Mouse (Mus musculus) liver, embryonic 11.5 days (tissue): Measurements from ENCODE around the gene Otoa. TPM values are rescaled to one million over a fixed set of nuclear protein-coding genes. Genes with fewer than 3 reads are reported as not detected.

Experiments used
- ATAC-seq: fragments of 200-750 bp; cut with Nextera tagmentation; replicated peaks from 2 replicates; pipeline ENCODE4 v1.8.0; 2017; ENCODE audit warnings: moderate number of reproducible peaks, mild to moderate bottlenecking, moderate TSS enrichment, moderate library complexity; ENCODE audit not compliant: low FRiP score
- DNase-seq: peaks from one replicate; pipeline ENCODE4 v3.0.0-alpha.2; 2017; ENCODE audit warnings: low spot score
- H3K27ac ChIP-seq: fragments of 300-500 bp; sonication (generic); 2 replicates; pipeline ENCODE4 v1.5.1; 2014; ENCODE audit warnings: mild to moderate bottlenecking, low read depth, low read length, control low read depth
- H3K27me3 ChIP-seq: fragments of 300-500 bp; sonication (generic); replicated peaks from 2 replicates; pipeline ENCODE4 v1.6.1; 2014; ENCODE audit warnings: low read length, mixed read lengths; ENCODE audit not compliant: control insufficient read depth, insufficient read depth
- H3K36me3 ChIP-seq: fragments of 300-500 bp; sonication (generic); 2 replicates; pipeline ENCODE4 v1.6.1; 2014; ENCODE audit warnings: mild to moderate bottlenecking, low read length, moderate library complexity, mixed read lengths; ENCODE audit not compliant: control insufficient read depth, insufficient read depth
- H3K4me1 ChIP-seq: fragments of 300-500 bp; sonication (generic); replicated peaks from 2 replicates; pipeline ENCODE4 v1.6.1; 2014; ENCODE audit warnings: low read length, mixed read lengths; ENCODE audit not compliant: control insufficient read depth, insufficient read depth
- H3K4me2 ChIP-seq: fragments of 300-500 bp; sonication (generic); 2 replicates; pipeline ENCODE4 v1.6.1; 2014; ENCODE audit warnings: mild to moderate bottlenecking, control low read depth, moderate library complexity
- H3K4me3 ChIP-seq: fragments of 300-500 bp; sonication (generic); 2 replicates; pipeline ENCODE4 v1.5.1; 2014; ENCODE audit warnings: low read depth, low read length, control low read depth
- H3K9ac ChIP-seq: fragments of 300-500 bp; sonication (generic); 2 replicates; pipeline ENCODE4 v1.6.1; 2014; ENCODE audit warnings: low read depth, low read length, control low read depth
- H3K9me3 ChIP-seq: fragments of 300-500 bp; sonication (generic); 2 replicates; pipeline ENCODE4 v1.6.1; 2016; ENCODE audit warnings: low read length, inconsistent platforms, mixed read lengths; ENCODE audit not compliant: control insufficient read depth
- WGBS: fragments of 180-500 bp; shearing (Covaris S2); extraction: QIAGEN DNeasy Blood & Tissue Kit; methylation state at CpG from one replicate; pipeline ENCODE4 v1.1.7; 2014; 5-methylcytosine and 5-hydroxymethylcytosine counted together
- polyA plus RNA-seq: library from polyadenylated mRNA; unstranded; fragments of >200 nt; fragmentation: Nextera tagmentation; extraction: Ambion mirVana; gene quantifications from 2 replicates; pipeline ENCODE4 v1.2.1, GENCODE M21; 2014

The Otoa gene
- polyA plus RNA-seq, 1 experiment from 2014 or later, result not detected

DNA sequence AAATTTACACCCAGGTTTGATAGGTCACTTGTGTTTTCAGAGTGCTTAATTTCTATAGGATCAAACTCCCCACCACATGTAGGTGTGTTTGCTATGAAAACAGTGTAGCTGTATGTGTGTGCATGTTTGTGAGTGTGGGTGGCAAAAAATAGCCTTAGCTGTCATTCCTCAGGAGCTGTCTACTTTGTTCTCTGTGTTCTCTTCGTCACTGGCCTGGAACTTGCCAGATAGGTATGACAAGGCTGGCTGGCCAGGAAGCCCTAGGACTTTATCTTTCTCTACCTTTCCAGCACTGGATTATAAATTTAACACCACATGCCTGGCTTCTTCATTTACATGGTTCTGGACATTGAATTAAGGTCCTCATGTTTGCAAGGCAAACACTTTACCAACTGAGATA lies 37.2 kb upstream of the Otoa start:
- no peak for DNase-seq
- H3K4me1 ChIP-seq, result peaks cover 8% of the 10 kb centered on the region

DNA sequence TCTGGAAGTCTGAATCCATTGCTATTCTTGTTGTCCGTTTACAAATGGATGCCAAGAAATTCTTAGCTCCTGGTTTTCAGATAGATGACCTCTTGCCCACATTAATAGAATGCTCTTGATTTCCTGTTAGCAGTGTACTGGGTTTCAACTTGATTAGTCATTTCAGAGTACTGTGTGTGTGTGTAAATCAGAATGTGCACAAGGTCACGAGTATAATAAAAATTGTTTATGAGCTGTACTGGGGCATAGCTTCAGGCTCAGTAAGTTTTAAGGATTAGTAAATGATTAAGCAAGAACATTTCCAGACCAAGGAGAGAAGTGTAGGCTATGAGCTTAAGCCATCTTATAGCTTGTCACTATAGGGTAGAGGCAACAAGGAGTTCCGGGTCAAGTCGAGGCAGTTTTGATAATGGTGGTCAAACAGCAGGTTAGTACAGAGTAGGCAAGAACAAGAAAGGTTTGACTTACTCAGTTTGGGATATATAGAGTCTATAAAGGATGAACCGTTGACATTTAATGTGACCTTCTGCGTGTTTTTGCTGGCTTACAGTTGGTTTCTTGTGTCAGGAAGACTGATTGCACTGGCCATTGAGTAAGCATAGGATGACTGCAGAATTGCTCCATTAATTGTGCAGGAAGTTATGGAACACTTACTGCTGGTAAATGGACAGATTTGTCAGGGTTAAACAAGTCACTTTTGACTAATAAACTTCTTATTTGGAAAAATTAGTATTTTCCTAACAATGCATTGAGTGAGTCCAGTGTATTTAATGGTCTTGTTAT lies 35.6 kb upstream of the Otoa start:
- Histone ChIP-seq H3K4me2 (no peak overlapping the region), H3K27ac (no peak overlapping the region), H3K9me3 (no peaks in the 10 kb centered on the region), H3K36me3 (no peaks in the 10 kb centered on the region), H3K9ac (no peak overlapping the region), H3K4me3 (no peak overlapping the region), H3K27me3 (no peaks in the 10 kb centered on the region), H3K4me1 (no peaks in the 10 kb centered on the region; the same call in none of the 2 replicates)
- ATAC-seq (no peak), DNase-seq (no peak)
- 87% methylated on average over 6 of the region's 6 CpGs for WGBS

More for the DNA sequence above, 37.2 kb upstream of the Otoa start:
- WGBS, result 52% methylated on average over 1 of the region's 1 CpGs
- H3K36me3 ChIP-seq, result no peaks in the 10 kb centered on the region
- no peaks in the 10 kb centered on the region for H3K9me3 ChIP-seq
- no peak overlapping the region for H3K4me3 ChIP-seq
- no peak overlapping the region for H3K27ac ChIP-seq
- no peak for ATAC-seq
- no peaks in the 10 kb centered on the region for H3K27me3 ChIP-seq
- H3K9ac ChIP-seq, result no peak overlapping the region
- no peak overlapping the region for H3K4me2 ChIP-seq

DNA sequence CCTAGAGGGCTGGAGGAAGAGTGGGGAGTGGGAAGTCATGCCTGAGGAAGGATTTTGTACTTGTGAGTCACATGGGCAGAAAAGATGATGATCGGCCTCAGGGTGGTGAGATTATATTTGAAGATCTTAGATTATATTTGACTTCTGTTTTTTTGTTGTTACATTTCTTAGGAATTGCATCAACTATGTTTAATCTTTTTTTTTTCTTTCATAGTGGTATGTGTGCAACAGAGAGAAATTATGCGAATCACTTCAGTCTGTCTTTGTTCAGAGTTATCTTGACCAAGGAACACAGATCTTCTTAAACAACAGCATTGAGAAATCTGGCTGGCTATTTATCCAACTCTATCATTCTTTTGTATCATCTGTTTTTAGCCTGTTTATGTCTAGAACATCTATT lies 33.8 kb upstream of the Otoa start:
- DNase-seq (no peak), ATAC-seq (no peak)
- Histone ChIP-seq H3K4me1 (no peaks in the 10 kb centered on the region; the same call in none of the 2 replicates), H3K36me3 (no peaks in the 10 kb centered on the region; the same call in 1 of the 2 replicates), H3K4me2 (no peak overlapping the region), H3K9ac (no peak overlapping the region), H3K9me3 (no peaks in the 10 kb centered on the region), H3K27ac (no peak overlapping the region), H3K27me3 (no peaks in the 10 kb centered on the region), H3K4me3 (no peak overlapping the region)
- 88% methylated on average over 2 of the region's 2 CpGs for WGBS

DNA sequence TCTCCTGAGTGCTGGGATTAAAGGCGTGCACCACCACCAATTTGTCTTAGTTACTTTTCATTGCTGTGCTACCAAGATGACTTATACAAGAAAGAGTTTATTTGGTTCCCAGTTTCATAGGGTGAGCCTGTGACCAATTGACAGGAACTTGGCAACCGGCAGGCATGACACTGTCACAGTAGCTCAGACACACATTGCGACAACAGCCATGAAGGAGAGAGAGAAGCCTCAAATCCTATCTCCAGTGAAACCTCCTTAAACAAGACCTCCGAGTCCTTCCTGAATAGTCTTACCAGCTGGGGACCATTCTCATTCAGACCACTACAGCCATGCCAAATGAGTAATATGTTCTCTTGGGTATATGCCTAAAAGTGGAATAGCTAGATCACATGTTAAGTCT lies 28.4 kb upstream of the Otoa start:
- 86% methylated on average over 4 of the region's 4 CpGs for WGBS
- Histone ChIP-seq H3K9ac (no peak overlapping the region), H3K4me2 (no peak overlapping the region), H3K36me3 (peaks cover 3% of the 10 kb centered on the region), H3K27ac (no peak overlapping the region), H3K4me3 (no peak overlapping the region), H3K4me1 (no peaks in the 10 kb centered on the region), H3K27me3 (no peaks in the 10 kb centered on the region), H3K9me3 (no peaks in the 10 kb centered on the region)
- DNase-seq, result no peak
- no peak for ATAC-seq

DNA sequence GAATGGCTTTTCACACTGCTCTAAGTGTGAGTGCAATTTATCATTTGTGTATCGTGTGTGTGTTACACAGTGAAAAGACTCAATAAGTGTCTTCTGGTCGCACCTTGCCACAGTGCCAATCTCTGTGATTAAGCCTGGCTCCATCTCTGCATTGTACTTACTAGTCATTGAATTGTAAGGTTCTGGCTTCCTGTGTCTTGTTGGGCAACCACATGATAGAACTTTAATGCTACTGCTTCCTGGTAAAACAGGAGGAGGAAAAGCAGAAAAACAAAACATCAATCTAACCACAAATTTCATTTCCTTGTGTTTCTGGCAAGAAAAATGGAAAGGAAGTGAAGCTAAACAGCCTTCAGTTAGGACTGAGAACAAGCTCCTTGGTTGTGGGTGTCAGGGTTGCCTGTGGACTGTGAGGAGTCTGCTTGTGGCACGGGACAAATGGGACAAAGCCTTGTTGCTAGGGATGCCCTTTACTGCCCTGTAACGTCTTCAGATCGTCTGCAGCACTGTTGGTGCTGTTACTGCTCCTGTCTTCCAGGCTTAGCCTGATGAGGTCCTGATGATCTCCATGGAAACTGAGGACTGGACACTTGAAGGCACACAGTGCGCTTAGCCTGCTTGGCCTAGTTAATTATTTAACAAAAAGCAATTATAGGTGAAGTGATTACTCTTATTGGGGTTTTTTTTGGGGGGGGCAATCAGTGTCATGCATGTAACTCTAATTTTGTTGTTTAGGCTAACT lies 21.8 kb upstream of the Otoa start:
- Histone ChIP-seq H3K27me3 (no peaks in the 10 kb centered on the region), H3K9ac (no peak overlapping the region), H3K27ac (no peak overlapping the region), H3K9me3 (no peaks in the 10 kb centered on the region), H3K4me1 (no peaks in the 10 kb centered on the region), H3K4me2 (no peak overlapping the region), H3K36me3 (no peaks in the 10 kb centered on the region), H3K4me3 (no peak overlapping the region)
- no peak for DNase-seq
- no peak for ATAC-seq
- WGBS, result 74% methylated on average over 6 of the region's 6 CpGs

DNA sequence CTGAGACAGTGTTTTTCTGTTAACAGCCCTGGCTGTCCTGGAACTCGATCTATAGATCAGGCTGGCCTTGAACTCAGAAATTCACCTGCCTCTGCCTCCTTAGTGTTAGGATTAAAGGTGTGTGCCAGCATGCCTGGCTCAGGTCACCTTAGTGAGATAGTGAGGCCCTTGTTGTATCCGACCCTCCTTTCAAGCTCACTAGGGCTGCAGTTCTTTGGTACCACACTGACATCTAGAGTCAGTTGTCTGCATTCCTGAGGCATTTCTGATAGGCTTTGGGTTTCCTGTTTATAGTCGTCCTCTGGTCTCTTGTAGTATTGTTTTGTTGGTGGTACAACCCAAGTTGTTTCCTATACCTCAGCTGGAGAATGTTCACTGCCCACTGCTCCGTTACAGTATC lies 17.1 kb upstream of the Otoa start:
- H3K9ac ChIP-seq, result no peak overlapping the region
- no peak overlapping the region for H3K4me2 ChIP-seq
- DNase-seq (no peak), ATAC-seq (no peak; the same call in 1 of the 2 replicates)
- H3K4me1 ChIP-seq, result no peaks in the 10 kb centered on the region
- H3K36me3 ChIP-seq, result no peaks in the 10 kb centered on the region
- H3K27ac ChIP-seq, result no peak overlapping the region
- no peaks in the 10 kb centered on the region for H3K27me3 ChIP-seq
- WGBS, result 56% methylated on average over 4 of the region's 4 CpGs
- no peak overlapping the region for H3K4me3 ChIP-seq
- no peaks in the 10 kb centered on the region for H3K9me3 ChIP-seq

DNA sequence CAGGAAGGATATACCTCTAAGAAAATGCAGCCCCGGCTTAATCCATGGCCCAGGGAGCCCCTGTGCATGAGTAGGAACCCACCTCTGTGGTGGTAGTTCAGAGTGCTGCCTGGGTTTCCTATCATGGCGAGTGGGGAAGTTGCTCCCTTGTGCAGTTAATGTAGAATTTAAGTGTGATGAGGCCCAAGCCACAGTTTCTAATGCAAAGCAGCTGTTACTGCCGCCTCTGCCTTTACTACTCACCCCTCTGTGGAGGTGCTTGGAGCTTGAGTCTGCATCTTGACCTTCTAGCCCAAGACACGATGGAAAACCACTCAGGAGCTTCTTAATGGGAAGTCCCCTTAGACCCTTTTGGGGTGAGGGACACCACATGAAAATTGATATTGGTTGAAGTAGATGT lies 10.2 kb upstream of the Otoa start:
- no peak for DNase-seq
- no peaks in the 10 kb centered on the region for H3K4me1 ChIP-seq
- H3K27me3 ChIP-seq, result no peaks in the 10 kb centered on the region
- peaks cover 9% of the 10 kb centered on the region; the same call in 1 of the 2 replicates for H3K36me3 ChIP-seq
- no peak overlapping the region for H3K4me2 ChIP-seq
- H3K9me3 ChIP-seq, result no peaks in the 10 kb centered on the region
- no peak overlapping the region for H3K27ac ChIP-seq
- no peak overlapping the region for H3K9ac ChIP-seq
- 87% methylated on average over 4 of the region's 4 CpGs for WGBS
- no peak overlapping the region for H3K4me3 ChIP-seq
- no peak for ATAC-seq

DNA sequence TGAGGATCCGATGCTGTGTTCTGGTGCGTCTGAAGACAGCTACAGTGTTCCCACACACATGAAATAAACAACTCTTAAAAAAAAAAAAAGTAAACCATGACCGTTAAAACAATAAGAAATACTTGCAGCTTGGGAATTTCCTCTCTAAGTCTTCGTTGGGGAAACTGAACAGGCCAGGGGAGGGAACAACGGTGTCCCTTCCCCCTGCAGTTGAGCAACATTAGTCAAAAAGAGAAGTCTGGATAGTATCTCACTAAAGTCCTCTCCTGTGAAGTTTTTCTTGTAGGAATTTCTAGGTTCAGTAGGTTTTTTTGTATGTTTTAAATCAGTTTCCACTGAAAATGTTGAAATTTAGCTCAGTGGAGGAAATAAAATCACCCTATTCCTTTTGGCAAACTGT lies 8.9 kb upstream of the Otoa start:
- no peaks in the 10 kb centered on the region for H3K9me3 ChIP-seq
- no peak for DNase-seq
- H3K36me3 ChIP-seq, result peaks cover 12% of the 10 kb centered on the region; the same call in 1 of the 2 replicates
- no peak overlapping the region for H3K27ac ChIP-seq
- 70% methylated on average over 5 of the region's 5 CpGs for WGBS
- no peaks in the 10 kb centered on the region for H3K27me3 ChIP-seq
- H3K4me3 ChIP-seq, result no peak overlapping the region
- no peak overlapping the region for H3K4me2 ChIP-seq
- H3K9ac ChIP-seq, result no peak overlapping the region
- no peak for ATAC-seq
- no peaks in the 10 kb centered on the region for H3K4me1 ChIP-seq
